Mouse (Mus musculus): ENCODE data around the gene Zcwpw1. TPM values are rescaled to one million over a fixed set of nuclear protein-coding genes. Genes with fewer than 3 reads are reported as not detected.
A peak's percentile ranks its signal among the peaks of the same experiment; 100 is the strongest.

Gene Zcwpw1
- polyA plus RNA-seq, 1 experiment from 2014 or later: 11.8 TPM

DNA sequence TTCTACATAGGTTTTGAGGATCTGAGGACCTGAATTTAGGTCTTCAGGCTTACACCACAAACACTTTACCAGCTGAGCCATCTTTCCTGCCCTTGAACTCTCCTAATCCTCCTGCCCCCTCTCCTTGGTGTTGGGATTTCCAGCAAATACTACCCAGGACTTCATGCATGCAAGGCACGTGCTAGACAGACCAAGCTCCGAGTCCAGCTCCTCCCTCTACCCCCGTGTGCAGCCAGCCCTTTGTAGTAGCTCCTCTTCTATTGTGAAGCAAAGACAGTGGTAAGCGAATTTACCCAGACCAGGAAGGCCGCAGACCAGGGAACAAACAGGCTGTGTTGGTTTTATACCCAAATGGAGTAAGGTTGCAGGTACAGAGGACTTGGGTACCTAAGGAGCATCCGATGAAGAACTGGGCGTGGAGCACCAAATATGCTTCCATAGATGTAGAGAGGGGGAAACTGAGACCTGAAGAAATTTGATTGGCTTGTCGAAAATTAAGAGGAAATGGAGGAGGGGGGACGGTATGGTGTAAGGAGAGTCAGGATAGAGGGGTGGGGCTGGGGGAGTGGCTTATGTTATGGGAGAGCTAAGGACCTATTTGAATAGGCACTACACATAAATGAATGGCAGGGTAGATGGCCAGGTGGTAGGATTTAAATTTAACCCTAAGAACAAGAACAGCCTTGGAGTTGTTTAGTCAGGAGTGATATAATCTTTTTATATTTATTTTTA, 22.8 kb upstream of the Zcwpw1 start:
- 63% methylated on average over 9 of the region's 9 CpGs for WGBS
- Histone ChIP-seq H3K4me2 (ENCODE audit: low read depth, low read length) (no peak overlapping the region), H3K36me3 (ENCODE audit: control insufficient read depth, insufficient read depth, low read length) (no peaks in the 10 kb centered on the region), H3K9ac (ENCODE audit: low read depth, low read length) (no peak overlapping the region), H3K4me1 (ENCODE audit: control insufficient read depth, insufficient read depth, low read length) (no peaks in the 10 kb centered on the region), H3K4me3 (ENCODE audit: low read length) (no peak overlapping the region), H3K27ac (ENCODE audit: low read length) (no peak overlapping the region), H3K9me3 (ENCODE audit: control insufficient read depth, low read length) (no peaks in the 10 kb centered on the region), H3K27me3 (replicated peaks; ENCODE audit: control insufficient read depth, insufficient read depth, low read length) (no peaks in the 10 kb centered on the region)
- ATAC-seq: no peak

DNA sequence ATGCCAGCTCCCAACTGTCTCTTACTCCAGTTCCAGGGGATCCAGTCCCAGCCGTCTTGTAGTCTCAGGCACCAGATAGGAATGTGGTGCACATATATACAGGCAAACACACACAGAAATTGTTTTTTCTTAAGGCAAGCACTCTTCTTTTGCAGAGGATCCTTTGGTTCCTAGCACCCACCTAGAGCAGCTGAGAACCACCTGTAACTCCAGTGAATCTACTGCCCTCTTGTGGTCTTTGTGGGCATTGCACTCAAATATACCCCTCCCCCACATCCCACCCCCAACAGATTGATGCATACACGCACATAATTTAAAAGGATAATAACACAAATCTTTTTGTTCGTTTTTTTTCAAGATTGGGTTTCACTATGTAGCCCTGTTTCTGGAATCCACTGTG, 21.3 kb upstream of the Zcwpw1 start:
- H3K36me3 ChIP-seq (ENCODE audit: control insufficient read depth, insufficient read depth, low read length): no peaks in the 10 kb centered on the region
- H3K4me1 ChIP-seq (ENCODE audit: control insufficient read depth, insufficient read depth, low read length): no peaks in the 10 kb centered on the region
- no peak for ATAC-seq
- no peaks in the 10 kb centered on the region for H3K9me3 ChIP-seq (ENCODE audit: control insufficient read depth, low read length)
- no peaks in the 10 kb centered on the region for H3K27me3 ChIP-seq (replicated peaks; ENCODE audit: control insufficient read depth, insufficient read depth, low read length)
- WGBS: 58% methylated on average over 3 of the region's 3 CpGs
- no peak overlapping the region for H3K9ac ChIP-seq (ENCODE audit: low read depth, low read length)
- no peak overlapping the region for H3K4me2 ChIP-seq (ENCODE audit: low read depth, low read length)
- no peak overlapping the region for H3K27ac ChIP-seq (ENCODE audit: low read length)
- no peak overlapping the region for H3K4me3 ChIP-seq (ENCODE audit: low read length)

DNA sequence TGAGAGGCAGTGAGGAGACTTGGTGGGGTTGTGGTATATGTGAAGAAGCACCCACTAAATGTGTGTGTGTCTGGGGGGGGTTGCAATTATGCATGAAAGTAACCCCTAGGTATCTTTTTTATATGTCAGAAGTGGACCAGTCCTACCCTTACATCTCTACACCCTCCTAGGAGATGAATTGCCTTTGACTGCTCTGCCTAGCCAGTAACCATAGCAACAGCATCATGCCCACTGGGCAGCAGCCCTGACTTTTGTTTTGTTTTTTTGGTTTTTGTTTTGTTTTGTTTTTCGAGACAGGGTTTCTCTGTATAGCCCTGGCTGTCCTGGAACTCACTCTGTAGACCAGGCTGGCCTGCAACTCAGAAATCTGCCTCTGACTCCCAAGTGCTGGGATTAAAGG, 19.1 kb upstream of the Zcwpw1 start:
- no peak overlapping the region for H3K9ac ChIP-seq (ENCODE audit: low read depth, low read length)
- no peaks in the 10 kb centered on the region for H3K27me3 ChIP-seq (replicated peaks; ENCODE audit: control insufficient read depth, insufficient read depth, low read length)
- WGBS: 54% methylated on average over 1 of the region's 1 CpGs
- H3K4me3 ChIP-seq (ENCODE audit: low read length): no peak overlapping the region
- no peaks in the 10 kb centered on the region for H3K4me1 ChIP-seq (ENCODE audit: control insufficient read depth, insufficient read depth, low read length)
- no peak overlapping the region for H3K4me2 ChIP-seq (ENCODE audit: low read depth, low read length)
- no peak for ATAC-seq
- H3K36me3 ChIP-seq (ENCODE audit: control insufficient read depth, insufficient read depth, low read length): no peaks in the 10 kb centered on the region
- no peaks in the 10 kb centered on the region for H3K9me3 ChIP-seq (ENCODE audit: control insufficient read depth, low read length)
- H3K27ac ChIP-seq (ENCODE audit: low read length): no peak overlapping the region

DNA sequence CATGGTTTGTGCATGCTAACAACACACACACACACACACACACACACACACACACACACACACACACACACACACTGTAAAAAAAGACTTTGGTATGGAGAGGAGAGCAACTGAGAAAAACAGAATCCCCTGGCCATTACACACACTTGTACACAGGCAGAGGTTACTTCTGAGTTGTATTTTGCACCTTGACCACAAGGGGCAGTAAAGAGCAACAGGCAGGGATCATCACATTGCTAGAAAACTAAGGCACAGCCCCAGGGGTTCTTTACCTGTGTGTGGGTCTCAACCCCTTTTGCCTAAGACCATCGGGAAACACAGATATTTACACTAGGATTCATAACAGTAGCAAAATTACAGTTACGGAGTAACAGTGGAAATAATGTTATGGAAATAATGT, 16.9 kb upstream of the Zcwpw1 start:
- Histone ChIP-seq H3K4me3 (ENCODE audit: low read length) (no peak overlapping the region), H3K9me3 (ENCODE audit: control insufficient read depth, low read length) (no peaks in the 10 kb centered on the region), H3K36me3 (ENCODE audit: control insufficient read depth, insufficient read depth, low read length) (no peaks in the 10 kb centered on the region), H3K27me3 (replicated peaks; ENCODE audit: control insufficient read depth, insufficient read depth, low read length) (no peaks in the 10 kb centered on the region), H3K4me2 (ENCODE audit: low read depth, low read length) (no peak overlapping the region), H3K4me1 (ENCODE audit: control insufficient read depth, insufficient read depth, low read length) (no peaks in the 10 kb centered on the region), H3K9ac (ENCODE audit: low read depth, low read length) (no peak overlapping the region), H3K27ac (ENCODE audit: low read length) (no peak overlapping the region)
- peak; percentile 40; the same call in 1 of the 2 replicates for ATAC-seq
- WGBS: 49% methylated on average over 2 of the region's 2 CpGs

DNA sequence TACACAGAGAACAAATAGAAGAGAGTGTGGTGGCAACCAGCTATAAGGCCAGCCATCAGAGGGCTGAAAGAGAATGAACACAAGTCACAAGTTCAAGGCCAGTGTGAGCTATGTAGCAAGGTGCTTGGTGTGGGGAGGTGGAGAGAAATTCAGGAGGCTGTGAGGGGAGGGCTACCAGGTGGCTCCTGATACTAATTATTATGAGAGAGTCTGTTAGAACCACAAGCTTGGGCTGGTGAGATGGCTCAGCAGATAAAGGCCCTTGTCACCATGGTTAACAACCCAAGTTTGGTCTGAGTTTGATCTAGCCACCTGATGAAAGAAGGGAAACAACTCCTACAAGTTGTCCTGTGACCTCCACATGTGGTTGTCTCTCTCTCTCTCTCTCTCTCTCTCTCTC, 14.8 kb upstream of the Zcwpw1 start:
- Histone ChIP-seq H3K4me3 (ENCODE audit: low read length) (no peak overlapping the region), H3K27me3 (replicated peaks; ENCODE audit: control insufficient read depth, insufficient read depth, low read length) (no peaks in the 10 kb centered on the region), H3K27ac (ENCODE audit: low read length) (no peak overlapping the region), H3K9me3 (ENCODE audit: control insufficient read depth, low read length) (no peaks in the 10 kb centered on the region), H3K36me3 (ENCODE audit: control insufficient read depth, insufficient read depth, low read length) (no peaks in the 10 kb centered on the region), H3K9ac (ENCODE audit: low read depth, low read length) (no peak overlapping the region), H3K4me2 (ENCODE audit: low read depth, low read length) (no peak overlapping the region), H3K4me1 (ENCODE audit: control insufficient read depth, insufficient read depth, low read length) (peaks cover 10% of the 10 kb centered on the region)
- ATAC-seq: no peak

DNA sequence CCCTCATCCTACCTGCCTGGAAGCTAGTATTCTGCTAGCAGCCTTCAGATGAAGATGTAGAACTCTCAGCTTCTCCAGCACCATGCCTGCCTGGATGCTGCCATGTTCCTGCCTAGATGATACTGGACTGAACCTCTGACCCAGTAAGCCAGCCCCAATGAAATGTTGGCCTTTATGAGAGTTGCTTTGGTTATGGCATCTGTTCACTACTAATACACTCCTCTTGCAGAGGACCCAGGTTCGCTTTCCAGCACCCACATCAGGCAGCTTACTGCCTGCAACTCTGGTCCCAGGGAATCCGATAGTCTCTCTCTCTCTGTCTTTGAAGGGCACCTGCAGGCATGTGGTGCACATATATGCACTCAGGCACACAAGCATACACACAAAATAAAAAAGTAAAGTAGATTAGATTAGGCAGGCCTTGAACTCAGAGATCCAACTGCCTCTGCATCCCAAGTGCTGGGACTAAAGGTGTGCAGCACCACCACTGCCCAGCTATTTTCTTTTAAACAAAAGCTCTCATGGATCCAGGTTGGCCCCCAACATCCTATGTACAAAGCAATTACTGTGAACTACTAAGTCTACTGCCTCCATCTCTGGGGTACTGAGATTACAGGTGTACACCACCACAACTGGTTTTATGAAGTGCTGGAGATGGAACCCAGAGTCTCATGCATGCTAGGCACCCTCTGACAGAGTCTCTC, 11.9 kb upstream of the Zcwpw1 start:
- WGBS: 94% methylated on average over 2 of the region's 2 CpGs
- Histone ChIP-seq H3K27me3 (replicated peaks; ENCODE audit: control insufficient read depth, insufficient read depth, low read length) (no peaks in the 10 kb centered on the region), H3K4me1 (ENCODE audit: control insufficient read depth, insufficient read depth, low read length) (peaks cover 28% of the 10 kb centered on the region), H3K4me3 (ENCODE audit: low read length) (no peak overlapping the region), H3K36me3 (ENCODE audit: control insufficient read depth, insufficient read depth, low read length) (peaks cover 2% of the 10 kb centered on the region), H3K4me2 (ENCODE audit: low read depth, low read length) (no peak overlapping the region), H3K9ac (ENCODE audit: low read depth, low read length) (no peak overlapping the region), H3K27ac (ENCODE audit: low read length) (peak overlapping the region; percentile 56; the same call in 1 of the 2 replicates), H3K9me3 (ENCODE audit: control insufficient read depth, low read length) (no peaks in the 10 kb centered on the region)
- ATAC-seq: no peak

DNA sequence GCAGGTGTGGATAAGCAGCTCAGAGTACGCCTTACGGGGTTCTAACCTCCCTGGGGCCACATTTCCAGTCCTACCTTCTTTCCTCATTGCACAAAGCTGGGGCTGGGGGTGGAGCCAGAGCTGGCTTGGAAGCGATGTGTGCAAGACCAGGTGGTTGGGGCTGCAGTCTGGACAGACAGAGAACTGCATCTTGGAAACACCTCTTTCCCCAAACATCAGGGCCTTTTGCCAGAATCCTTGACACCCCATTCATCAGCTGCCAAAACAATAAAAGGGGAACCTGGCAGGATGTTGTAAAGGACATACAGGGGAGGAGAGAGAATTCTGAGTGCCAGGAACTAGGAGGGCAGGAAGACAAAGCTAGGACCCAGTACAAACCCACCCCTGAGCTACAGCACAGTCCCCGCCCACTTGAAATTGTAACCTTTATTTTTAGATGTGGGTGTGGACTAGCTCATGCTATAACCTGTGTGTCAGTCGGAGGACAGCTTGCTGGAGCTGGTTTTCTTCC, 11.1 kb upstream of the Zcwpw1 start:
- peaks cover 4% of the 10 kb centered on the region for H3K36me3 ChIP-seq (ENCODE audit: control insufficient read depth, insufficient read depth, low read length)
- H3K27me3 ChIP-seq (replicated peaks; ENCODE audit: control insufficient read depth, insufficient read depth, low read length): no peaks in the 10 kb centered on the region
- no peak overlapping the region for H3K9ac ChIP-seq (ENCODE audit: low read depth, low read length)
- WGBS: 28% methylated on average over 5 of the region's 5 CpGs
- no peak overlapping the region for H3K4me2 ChIP-seq (ENCODE audit: low read depth, low read length)
- peak overlapping the region; percentile 56 for H3K27ac ChIP-seq (ENCODE audit: low read length)
- no peak overlapping the region for H3K4me3 ChIP-seq (ENCODE audit: low read length)
- H3K4me1 ChIP-seq (ENCODE audit: control insufficient read depth, insufficient read depth, low read length): peaks cover 28% of the 10 kb centered on the region
- H3K9me3 ChIP-seq (ENCODE audit: control insufficient read depth, low read length): no peaks in the 10 kb centered on the region
- peak; percentile 43 for ATAC-seq

DNA sequence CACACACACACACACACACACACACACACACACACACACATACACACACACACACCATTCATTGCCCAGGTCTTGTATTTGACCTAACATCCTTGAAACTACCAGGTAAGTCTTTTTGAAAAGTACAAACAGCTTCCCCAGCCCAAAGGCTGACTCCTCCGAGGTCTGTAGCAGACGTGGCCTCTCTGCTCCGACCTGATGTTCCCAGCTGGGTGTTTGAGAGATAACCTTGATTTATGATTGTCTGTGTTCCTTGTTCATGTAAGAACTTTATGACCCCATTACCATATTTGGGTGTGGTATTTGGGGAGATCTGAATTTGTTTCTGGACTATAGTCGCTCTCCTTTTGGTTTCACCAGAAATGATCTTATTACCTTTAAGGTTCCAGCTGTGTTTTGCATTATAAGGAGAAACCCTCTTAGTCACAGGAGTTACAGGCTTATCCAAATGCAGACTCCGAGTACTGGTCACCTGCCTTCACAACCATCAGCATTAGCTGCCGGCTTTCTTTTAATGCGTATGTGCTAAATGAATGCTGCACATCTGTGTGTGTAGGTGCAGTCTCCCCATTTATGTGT, 10.2 kb upstream of the Zcwpw1 start:
- Histone ChIP-seq H3K4me3 (ENCODE audit: low read length) (no peak overlapping the region), H3K27me3 (replicated peaks; ENCODE audit: control insufficient read depth, insufficient read depth, low read length) (no peaks in the 10 kb centered on the region), H3K4me2 (ENCODE audit: low read depth, low read length) (no peak overlapping the region), H3K4me1 (ENCODE audit: control insufficient read depth, insufficient read depth, low read length) (peaks cover 28% of the 10 kb centered on the region), H3K9ac (ENCODE audit: low read depth, low read length) (no peak overlapping the region), H3K36me3 (ENCODE audit: control insufficient read depth, insufficient read depth, low read length) (peaks cover 12% of the 10 kb centered on the region), H3K27ac (ENCODE audit: low read length) (peak overlapping the region; percentile 86), H3K9me3 (ENCODE audit: control insufficient read depth, low read length) (no peaks in the 10 kb centered on the region)
- no peak for ATAC-seq
- 54% methylated on average over 7 of the region's 7 CpGs for WGBS

DNA sequence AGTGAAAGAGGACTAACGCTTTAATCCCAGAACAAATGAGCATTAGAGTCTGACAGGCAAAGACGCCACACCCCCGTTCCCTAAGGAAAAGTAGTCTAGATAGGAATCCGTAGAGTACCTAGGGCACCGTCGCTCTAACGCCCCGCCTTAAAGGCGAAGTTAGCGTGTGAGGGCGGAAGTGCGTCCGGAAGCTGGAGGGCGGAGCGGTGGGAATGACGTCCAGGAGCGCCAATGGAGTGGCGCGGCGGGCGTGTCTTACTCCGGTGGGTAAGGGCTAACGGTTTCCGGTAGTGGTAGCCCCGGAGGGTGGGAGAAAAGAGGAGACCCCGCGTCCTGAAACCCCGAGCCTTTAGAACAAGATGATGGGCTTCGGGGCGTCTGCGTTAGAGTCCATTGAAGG, 9.0 kb upstream of the Zcwpw1 start, which contains the start of gene Ppp1r35:
Gene Ppp1r35, plus strand, starts transcription at position 215 of the 400 bp plus-strand sequence.
- under 1% methylated on average over 31 of the region's 31 CpGs for WGBS
- Histone ChIP-seq H3K27me3 (replicated peaks; ENCODE audit: control insufficient read depth, insufficient read depth, low read length) (no peaks in the 10 kb centered on the region), H3K4me3 (ENCODE audit: low read length) (peak within 1 kb of the TSS; percentile 79)

More for the DNA sequence above, 9.0 kb upstream of the Zcwpw1 start, which contains the start of gene Ppp1r35:
- Histone ChIP-seq H3K4me2 (ENCODE audit: low read depth, low read length) (peak within 1 kb of the TSS; percentile 93), H3K9ac (ENCODE audit: low read depth, low read length) (peak within 1 kb of the TSS; percentile 84), H3K27ac (ENCODE audit: low read length) (peak within 1 kb of the TSS; percentile 86), H3K9me3 (ENCODE audit: control insufficient read depth, low read length) (no peaks in the 10 kb centered on the region), H3K36me3 (ENCODE audit: control insufficient read depth, insufficient read depth, low read length) (peaks cover 18% of the 10 kb centered on the region), H3K4me1 (ENCODE audit: control insufficient read depth, insufficient read depth, low read length) (peaks cover 39% of the 10 kb centered on the region)
- ATAC-seq: peak; percentile 95

All from intestine, embryonic 16.5 days (tissue).